ENCODE assay signal across 28 mouse cellular contexts in genomic region chr10:99538639-99539038, GRCm38 (mm10).
DNase-seq lines count a peak whose midpoint lies in the region; ATAC-seq lines count a peak whose summit lies in the region.
"Had no signal": no experiment of that assay in that cellular context is flagged by ENCODE, and none has a peak within 500 bp of the region (broad histone marks: within the 10 kb centered on the region; RNA-seq: fewer than 3 reads in every experiment).

No protein-coding gene starts in this region.

- H3K27me3 ChIP-seq in embryonic facial prominence, embryonic 14.5 days (replicated peaks; ENCODE audit: control insufficient read depth, insufficient read depth, low read length): no peaks in the 10 kb centered on the region
- H3K27me3 ChIP-seq in embryonic facial prominence, embryonic 10.5 days (replicated peaks; ENCODE audit: low read depth, poor library complexity, severe bottlenecking): no peaks in the 10 kb centered on the region
- H3K27me3 ChIP-seq in neural tube, embryonic 11.5 days (ENCODE audit: control insufficient read depth, insufficient read depth, low read length): no peaks in the 10 kb centered on the region
- H3K27me3 ChIP-seq in neural tube, embryonic 15.5 days (replicated peaks): no peaks in the 10 kb centered on the region
- H3K27me3 ChIP-seq: forebrain, embryonic 15.5 days; heart, embryonic 13.5 days; limb, embryonic 15.5 days; liver, embryonic 13.5 days; Patski had no signal

- no peaks in the 10 kb centered on the region for H3K36me3 ChIP-seq in embryonic facial prominence, embryonic 14.5 days (ENCODE audit: control insufficient read depth, insufficient read depth, low read length)
- H3K36me3 ChIP-seq in embryonic facial prominence, embryonic 10.5 days (replicated peaks): no peaks in the 10 kb centered on the region
- H3K36me3 ChIP-seq in neural tube, embryonic 11.5 days (ENCODE audit: control insufficient read depth, insufficient read depth, low read length): no peaks in the 10 kb centered on the region
- no peaks in the 10 kb centered on the region for H3K36me3 ChIP-seq in neural tube, embryonic 15.5 days
- H3K36me3 ChIP-seq: forebrain, embryonic 10.5 days; forebrain, embryonic 15.5 days; heart, embryonic 13.5 days; limb, embryonic 10.5 days; limb, embryonic 15.5 days; liver, embryonic 13.5 days had no signal

- no peaks in the 10 kb centered on the region for H3K4me1 ChIP-seq in embryonic facial prominence, embryonic 14.5 days (ENCODE audit: control insufficient read depth, insufficient read depth, low read length)
- H3K4me1 ChIP-seq in embryonic facial prominence, embryonic 10.5 days: no peaks in the 10 kb centered on the region; the same call in 1 of the 2 replicates
- no peaks in the 10 kb centered on the region for H3K4me1 ChIP-seq in neural tube, embryonic 11.5 days (ENCODE audit: control insufficient read depth, insufficient read depth, low read length)
- H3K4me1 ChIP-seq in neural tube, embryonic 15.5 days: no peaks in the 10 kb centered on the region
- H3K4me1 ChIP-seq: forebrain, embryonic 10.5 days; limb, embryonic 10.5 days; limb, embryonic 15.5 days; liver, embryonic 13.5 days had no signal

- no peak overlapping the region for H3K9ac ChIP-seq in embryonic facial prominence, embryonic 14.5 days (ENCODE audit: low read depth, low read length)
- no peak overlapping the region for H3K9ac ChIP-seq in neural tube, embryonic 11.5 days (ENCODE audit: low read length)
- H3K9ac ChIP-seq in neural tube, embryonic 15.5 days (replicated peaks): no peak overlapping the region
- H3K9ac ChIP-seq: forebrain, embryonic 15.5 days; heart, embryonic 13.5 days; limb, embryonic 15.5 days; liver, embryonic 13.5 days had no signal

- WGBS in embryonic facial prominence, embryonic 14.5 days: 54% methylated on average over 5 of the region's 5 CpGs
- WGBS in embryonic facial prominence, embryonic 10.5 days: 60% methylated on average over 5 of the region's 5 CpGs
- 27% methylated on average over 5 of the region's 5 CpGs for WGBS in neural tube, embryonic 11.5 days
- 19% methylated on average over 5 of the region's 5 CpGs for WGBS in neural tube, embryonic 15.5 days

- peak; percentile 45 for DNase-seq in embryonic facial prominence, embryonic 14.5 days (ENCODE audit: low spot score)
- no peak for DNase-seq in embryonic facial prominence, embryonic 10.5 days (ENCODE audit: low spot score)
- peak; percentile 35 for DNase-seq in neural tube, embryonic 11.5 days (ENCODE audit: low spot score)
- peak; percentile 72 for DNase-seq in MN1 (ENCODE audit: low spot score)
- no peak for DNase-seq in cerebellum, adult 11-12 months
- no peak for DNase-seq in lung, postnatal 10 days
- DNase-seq: adrenal gland, postnatal 10 days; cerebellum, adult 9-10 months; cerebellum, postnatal 36 days; heart, postnatal 10 days; kidney, adult 8-10 months; kidney, postnatal 4 days; liver, embryonic 13.5 days; lung, adult 18-20 months; thymus, adult 2 months; thymus, postnatal 36 days had no signal

- no peaks in the 10 kb centered on the region for H3K9me3 ChIP-seq in embryonic facial prominence, embryonic 14.5 days (ENCODE audit: control insufficient read depth, low read length)
- H3K9me3 ChIP-seq in embryonic facial prominence, embryonic 10.5 days: no peaks in the 10 kb centered on the region
- H3K9me3 ChIP-seq in neural tube, embryonic 11.5 days (ENCODE audit: control insufficient read depth, low read length): no peaks in the 10 kb centered on the region
- H3K9me3 ChIP-seq in neural tube, embryonic 15.5 days (replicated peaks): no peaks in the 10 kb centered on the region
- H3K9me3 ChIP-seq: forebrain, embryonic 10.5 days; forebrain, embryonic 15.5 days; heart, embryonic 13.5 days; limb, embryonic 10.5 days; limb, embryonic 15.5 days; liver, embryonic 13.5 days had no signal

- no peak overlapping the region for H3K4me2 ChIP-seq in embryonic facial prominence, embryonic 14.5 days (ENCODE audit: low read depth, low read length)
- no peak overlapping the region for H3K4me2 ChIP-seq in neural tube, embryonic 11.5 days (ENCODE audit: low read depth)
- H3K4me2 ChIP-seq in neural tube, embryonic 15.5 days: no peak overlapping the region
- H3K4me2 ChIP-seq: forebrain, embryonic 15.5 days; heart, embryonic 13.5 days; limb, embryonic 15.5 days; liver, embryonic 13.5 days; midbrain, embryonic 11.5 days had no signal

- ATAC-seq in embryonic facial prominence, embryonic 14.5 days (ENCODE audit: low read depth): no peak
- peak; percentile 48; the same call in 1 of the 2 replicates for ATAC-seq in neural tube, embryonic 11.5 days (ENCODE audit: insufficient read depth, low FRiP score, low TSS enrichment)
- no peak for ATAC-seq in neural tube, embryonic 15.5 days (ENCODE audit: low FRiP score)
- ATAC-seq: forebrain, embryonic 15.5 days; intestine, embryonic 16.5 days; lung, postnatal 0 days; Patski had no signal

- no peak overlapping the region for H3K27ac ChIP-seq in embryonic facial prominence, embryonic 14.5 days (replicated peaks; ENCODE audit: low read depth, low read length)
- no peak overlapping the region for H3K27ac ChIP-seq in embryonic facial prominence, embryonic 10.5 days (replicated peaks)
- H3K27ac ChIP-seq in neural tube, embryonic 11.5 days (ENCODE audit: low read depth, low read length): no peak overlapping the region
- H3K27ac ChIP-seq in neural tube, embryonic 15.5 days (replicated peaks): no peak overlapping the region
- H3K27ac ChIP-seq: forebrain, embryonic 10.5 days; forebrain, embryonic 15.5 days; heart, embryonic 13.5 days; kidney, postnatal 0 days; limb, embryonic 10.5 days; limb, embryonic 15.5 days; liver, embryonic 13.5 days; macrophage had no signal

- no peak overlapping the region for H3K4me3 ChIP-seq in embryonic facial prominence, embryonic 14.5 days (ENCODE audit: low read depth, low read length)
- H3K4me3 ChIP-seq in embryonic facial prominence, embryonic 10.5 days: no peak overlapping the region
- H3K4me3 ChIP-seq in neural tube, embryonic 11.5 days (ENCODE audit: low read depth, low read length): no peak overlapping the region
- no peak overlapping the region for H3K4me3 ChIP-seq in neural tube, embryonic 15.5 days (replicated peaks)
- H3K4me3 ChIP-seq: forebrain, embryonic 10.5 days; forebrain, embryonic 15.5 days; heart, embryonic 13.5 days; limb, embryonic 10.5 days; limb, embryonic 15.5 days; liver, embryonic 13.5 days had no signal

Comparison
In these comparisons a context has a peak if more than half of its experiments do, and no peak if none do; other contexts are left out.
1. DNase-seq: peak in embryonic facial prominence, embryonic 14.5 days (single experiment), neural tube, embryonic 11.5 days (single experiment) and MN1 (single experiment); none in embryonic facial prominence, embryonic 10.5 days (single experiment), cerebellum, adult 11-12 months (single experiment) and lung, postnatal 10 days (single experiment).